Mouse (Mus musculus): Measurements from ENCODE around the gene Foxe1.
A peak's percentile ranks its signal among the peaks of the same experiment; 100 is the strongest.

Gene Foxe1

GRCm38 (mm10) chr4:46343596-46344260 lies at the start of gene Foxe1:
TSS of gene Foxe1 (plus strand) at chr4:46343609.
- DNase-seq (ENCODE audit: low spot score): no peak

GRCm38 (mm10) chr4:46304071-46304470 lies 39.3 kb upstream of the Foxe1 start:
- no peak for DNase-seq (ENCODE audit: low spot score)

GRCm38 (mm10) chr4:46304757-46305384 lies 38.5 kb upstream of the Foxe1 start:
- DNase-seq (ENCODE audit: low spot score): peak; percentile 66

GRCm38 (mm10) chr4:46305436-46305835 lies 38.0 kb upstream of the Foxe1 start:
- DNase-seq (ENCODE audit: low spot score): no peak

- DNase-seq (ENCODE audit: low spot score): no peak
These were observed 36.1 kb upstream of the Foxe1 start for GRCm38 (mm10) chr4:46307341-46307740.

GRCm38 (mm10) chr4:46307869-46308268 lies 35.5 kb upstream of the Foxe1 start:
- no peak for DNase-seq (ENCODE audit: low spot score)

- no peak for DNase-seq (ENCODE audit: low spot score)
These were observed 31.8 kb upstream of the Foxe1 start for GRCm38 (mm10) chr4:46311631-46312030.

- DNase-seq (ENCODE audit: low spot score): no peak
These were observed 21.5 kb upstream of the Foxe1 start for GRCm38 (mm10) chr4:46321730-46322389.

GRCm38 (mm10) chr4:46322715-46323114 lies 20.7 kb upstream of the Foxe1 start:
- no peak for DNase-seq (ENCODE audit: low spot score)

- no peak for DNase-seq (ENCODE audit: low spot score)
These were observed 14.5 kb upstream of the Foxe1 start for GRCm38 (mm10) chr4:46328906-46329305.

GRCm38 (mm10) chr4:46335846-46336245 lies 7.6 kb upstream of the Foxe1 start:
- DNase-seq (ENCODE audit: low spot score): no peak

GRCm38 (mm10) chr4:46337990-46338389 lies 5.4 kb upstream of the Foxe1 start:
- DNase-seq (ENCODE audit: low spot score): no peak

GRCm38 (mm10) chr4:46339026-46339425 lies 4.4 kb upstream of the Foxe1 start:
- DNase-seq (ENCODE audit: low spot score): no peak

- no peak for DNase-seq (ENCODE audit: low spot score)
These were observed 3.8 kb upstream of the Foxe1 start for GRCm38 (mm10) chr4:46339584-46339983.

GRCm38 (mm10) chr4:46341831-46342680 lies 1.4 kb upstream of the Foxe1 start:
- no peak for DNase-seq (ENCODE audit: low spot score)

GRCm38 (mm10) chr4:46342711-46343286 lies 610 bp upstream of the Foxe1 start:
- no peak for DNase-seq (ENCODE audit: low spot score)

GRCm38 (mm10) chr4:46344288-46344687 lies 879 bp downstream of the Foxe1 start:
- no peak for DNase-seq (ENCODE audit: low spot score)

- no peak for DNase-seq (ENCODE audit: low spot score)
These were observed 1.8 kb downstream of the Foxe1 start for GRCm38 (mm10) chr4:46345056-46345772.

GRCm38 (mm10) chr4:46345773-46346100 lies 2.3 kb downstream of the Foxe1 start:
- DNase-seq (ENCODE audit: low spot score): no peak

- no peak for DNase-seq (ENCODE audit: low spot score)
These were observed 2.8 kb downstream of the Foxe1 start for GRCm38 (mm10) chr4:46346221-46346620.

- DNase-seq (ENCODE audit: low spot score): no peak
These were observed 3.7 kb downstream of the Foxe1 start for GRCm38 (mm10) chr4:46347141-46347540.

Data from spleen, adult 12 weeks (tissue).